Mouse (Mus musculus): ENCODE results near the gene Gjd2.

The Gjd2 gene

DNA sequence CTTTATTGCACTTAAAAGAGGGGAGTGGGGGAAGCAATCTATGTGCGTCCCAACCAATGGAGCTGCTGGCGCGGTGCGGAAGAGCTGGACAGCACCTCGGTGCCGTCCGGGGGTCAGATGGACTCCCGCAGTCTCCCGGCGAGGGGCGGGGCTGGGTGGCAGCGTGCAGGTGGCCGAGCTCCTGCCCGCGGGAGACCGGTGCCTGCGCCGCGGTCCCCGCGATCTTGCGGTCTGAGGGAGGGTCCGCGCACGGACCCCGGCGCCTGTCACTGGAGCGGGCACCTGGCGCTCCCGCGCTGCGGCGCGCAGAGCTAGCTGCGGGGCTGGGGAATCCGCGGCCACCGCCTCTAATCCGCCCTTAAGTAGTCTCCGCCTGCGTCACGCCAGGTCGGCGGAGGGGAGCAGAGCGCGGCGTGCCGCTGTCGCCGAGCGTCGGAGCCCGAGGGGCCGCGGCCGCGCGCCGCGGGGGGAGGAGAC lies at the start of gene Gjd2:
Gene Gjd2 (minus strand): TSS at position 325 of the 477 bp plus-strand sequence.
- in situ Hi-C loops (cut with MseI, MboI) = no loop called here

GRCm38 (mm10) chr2:114060071-114060591 lies 46.7 kb upstream of the Gjd2 start:
- in situ Hi-C loops (cut with MseI, MboI) = no loop called here

DNA sequence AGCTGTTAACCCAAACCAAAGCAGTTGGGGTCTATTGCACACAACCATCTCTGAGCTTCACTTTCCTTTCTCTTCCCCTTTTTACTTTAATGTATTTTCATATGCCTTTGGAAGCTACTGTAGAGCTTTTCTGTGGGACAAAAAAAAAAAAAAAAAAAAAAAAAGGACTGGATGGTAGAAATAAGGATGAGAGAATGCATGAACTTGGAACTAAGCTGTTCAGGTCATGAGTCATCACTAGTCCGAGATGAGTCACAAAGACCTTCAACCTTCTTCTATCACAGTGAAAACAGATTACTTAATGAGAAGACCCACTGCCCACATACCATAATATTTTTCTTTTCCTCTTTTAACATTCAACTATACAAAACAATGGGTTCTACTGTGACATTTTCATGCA lies 46.2 kb upstream of the Gjd2 start:
- in situ Hi-C loops (cut with MseI, MboI) = no loop called here

- in situ Hi-C loops (cut with MseI, MboI) = no loop called here
Measured at GRCm38 (mm10) chr2:114058226-114058796, 44.9 kb upstream of the Gjd2 start.

- in situ Hi-C loops (cut with MseI, MboI) = no loop called here
Measured at GRCm38 (mm10) chr2:114057303-114057853, 44.0 kb upstream of the Gjd2 start.

- in situ Hi-C loops (cut with MseI, MboI) = no loop called here
Measured at GRCm38 (mm10) chr2:114054129-114054528, 40.7 kb upstream of the Gjd2 start.

GRCm38 (mm10) chr2:114052696-114053598 lies 39.5 kb upstream of the Gjd2 start, which contains the start of gene Actc1:
Actc1 (minus strand) TSS chr2:114053548.
- in situ Hi-C loops (cut with MseI, MboI) = no loop called here

- in situ Hi-C loops (cut with MseI, MboI) = no loop called here
Measured at GRCm38 (mm10) chr2:114051871-114052241, 38.4 kb upstream of the Gjd2 start.

GRCm38 (mm10) chr2:114051111-114051870 lies 37.9 kb upstream of the Gjd2 start:
- in situ Hi-C loops (cut with MseI, MboI) = no loop called here

GRCm38 (mm10) chr2:114050150-114050549 lies 36.7 kb upstream of the Gjd2 start:
- in situ Hi-C loops (cut with MseI, MboI) = no loop called here

DNA sequence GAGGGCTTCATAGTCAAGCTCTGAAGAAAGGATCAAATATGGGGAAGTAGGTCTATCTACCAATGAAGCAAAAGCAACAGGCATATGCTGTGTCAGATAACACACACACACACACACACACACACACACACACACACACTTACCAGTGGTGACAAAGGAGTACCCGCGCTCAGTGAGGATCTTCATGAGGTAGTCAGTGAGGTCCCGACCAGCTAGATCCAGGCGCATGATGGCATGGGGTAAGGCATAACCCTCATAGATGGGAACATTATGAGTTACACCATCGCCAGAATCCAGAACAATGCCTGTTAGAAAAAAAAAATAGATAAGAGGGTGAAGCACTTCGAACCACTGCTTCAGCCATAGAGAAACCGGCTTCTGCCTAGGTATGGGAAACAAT lies 36.0 kb upstream of the Gjd2 start:
- in situ Hi-C loops (cut with MseI, MboI) = no loop called here

GRCm38 (mm10) chr2:114047960-114048611 lies 34.7 kb upstream of the Gjd2 start:
- in situ Hi-C loops (cut with MseI, MboI) = no loop called here

- in situ Hi-C loops (cut with MseI, MboI) = no loop called here
Measured at GRCm38 (mm10) chr2:114046151-114046664, 32.8 kb upstream of the Gjd2 start.

DNA sequence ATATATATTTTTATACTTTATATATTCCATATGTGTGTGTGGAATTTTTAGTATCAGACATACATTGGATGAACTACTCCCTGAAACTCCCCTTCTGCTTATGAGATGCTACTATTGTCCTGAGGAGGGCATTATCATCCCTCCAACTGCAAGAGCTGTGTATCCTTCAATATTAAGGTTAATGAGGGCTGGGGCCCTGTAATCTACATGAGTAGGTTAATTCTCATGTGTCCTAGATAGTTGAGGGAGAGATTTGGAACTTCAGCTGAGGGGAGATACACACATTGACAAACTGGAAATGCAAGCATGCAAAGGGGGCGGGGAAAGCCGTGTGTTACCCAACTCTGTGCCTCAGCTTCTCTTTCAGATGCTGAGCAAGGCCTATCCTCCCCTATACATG lies 24.5 kb upstream of the Gjd2 start:
- in situ Hi-C loops (cut with MseI, MboI) = no loop called here

DNA sequence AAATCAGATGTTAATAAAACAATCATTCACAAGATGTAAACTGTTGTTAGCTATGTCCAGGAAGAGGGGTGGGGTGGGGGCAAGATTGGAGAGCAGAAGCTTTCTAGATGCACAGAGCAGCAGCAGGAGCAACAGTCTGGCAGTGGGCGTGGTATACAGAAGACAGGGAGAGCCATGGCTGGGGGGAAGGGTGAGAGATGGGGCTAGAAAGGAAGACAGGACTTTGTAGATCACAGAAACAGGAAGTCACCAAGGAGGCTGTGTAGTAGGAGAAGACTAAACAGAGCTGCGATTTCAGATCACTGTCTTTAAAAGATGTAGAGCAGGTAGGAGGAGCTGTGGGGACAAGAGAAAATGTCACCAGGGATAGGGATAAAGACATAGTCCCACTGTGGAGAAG lies 18.8 kb upstream of the Gjd2 start:
- in situ Hi-C loops (cut with MseI, MboI) = no loop called here

GRCm38 (mm10) chr2:114023383-114023782 lies 10.0 kb upstream of the Gjd2 start:
- in situ Hi-C loops (cut with MseI, MboI) = no loop called here

DNA sequence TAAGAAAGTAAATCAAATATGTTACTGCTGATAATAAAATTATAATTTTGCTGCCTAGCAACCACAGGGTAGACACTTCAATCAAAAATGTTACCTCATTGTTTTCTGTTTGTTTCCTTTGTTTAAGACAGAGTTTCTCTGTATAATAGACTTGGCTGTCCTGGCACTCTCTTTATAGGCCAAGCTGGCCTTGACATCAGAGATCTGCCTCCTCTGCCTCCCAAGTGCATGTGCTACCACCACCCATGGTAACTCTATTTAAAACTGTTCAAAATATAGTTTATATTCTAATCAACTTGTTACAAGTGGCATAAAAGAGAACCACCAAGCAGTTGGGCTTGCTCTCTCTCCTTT lies 6.8 kb upstream of the Gjd2 start:
- in situ Hi-C loops (cut with MseI, MboI) = no loop called here

DNA sequence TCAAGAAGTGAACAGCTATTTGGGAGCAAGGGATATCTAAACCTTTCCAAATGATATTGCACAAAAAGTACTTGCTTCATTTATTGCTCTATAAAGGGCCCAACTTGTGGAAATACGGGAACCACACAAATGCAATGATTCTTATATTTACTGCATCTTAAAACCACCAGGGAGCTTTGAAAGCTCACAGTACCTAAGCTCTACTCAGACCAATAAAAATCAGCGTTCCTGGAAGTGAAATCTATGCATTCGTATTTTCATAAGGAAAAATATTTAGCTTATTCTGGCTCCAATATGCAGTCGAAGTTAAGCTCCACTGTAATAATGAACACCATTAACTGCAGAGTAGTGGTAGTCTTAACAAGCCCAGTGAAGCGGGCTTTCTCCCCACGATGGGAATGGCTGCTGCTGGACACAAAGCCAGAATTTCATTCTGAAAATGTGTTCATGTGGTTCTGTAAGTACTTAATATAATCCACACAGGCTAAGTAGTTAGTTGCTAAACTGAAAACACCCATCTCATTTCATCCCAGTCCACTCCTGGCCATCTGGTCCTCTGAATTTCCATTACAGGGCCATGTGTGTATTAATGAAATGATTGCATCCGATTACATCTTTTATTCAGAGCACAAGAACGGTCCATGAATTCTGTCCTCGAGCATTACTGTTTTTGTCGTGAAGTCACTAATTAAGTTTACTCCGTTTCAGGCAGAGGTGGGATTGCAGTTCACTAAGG lies 6.2 kb upstream of the Gjd2 start:
- in situ Hi-C loops (cut with MseI, MboI) = no loop called here

- in situ Hi-C loops (cut with MseI, MboI) = no loop called here
Measured at GRCm38 (mm10) chr2:114018136-114018535, 4.7 kb upstream of the Gjd2 start.

GRCm38 (mm10) chr2:114014839-114015238 lies 1.4 kb upstream of the Gjd2 start:
- in situ Hi-C loops (cut with MseI, MboI) = no loop called here

All from mouse trophoblast stem cell (cell line).